Mouse (Mus musculus): Measurements from ENCODE around the gene Gm20683.

DNA sequence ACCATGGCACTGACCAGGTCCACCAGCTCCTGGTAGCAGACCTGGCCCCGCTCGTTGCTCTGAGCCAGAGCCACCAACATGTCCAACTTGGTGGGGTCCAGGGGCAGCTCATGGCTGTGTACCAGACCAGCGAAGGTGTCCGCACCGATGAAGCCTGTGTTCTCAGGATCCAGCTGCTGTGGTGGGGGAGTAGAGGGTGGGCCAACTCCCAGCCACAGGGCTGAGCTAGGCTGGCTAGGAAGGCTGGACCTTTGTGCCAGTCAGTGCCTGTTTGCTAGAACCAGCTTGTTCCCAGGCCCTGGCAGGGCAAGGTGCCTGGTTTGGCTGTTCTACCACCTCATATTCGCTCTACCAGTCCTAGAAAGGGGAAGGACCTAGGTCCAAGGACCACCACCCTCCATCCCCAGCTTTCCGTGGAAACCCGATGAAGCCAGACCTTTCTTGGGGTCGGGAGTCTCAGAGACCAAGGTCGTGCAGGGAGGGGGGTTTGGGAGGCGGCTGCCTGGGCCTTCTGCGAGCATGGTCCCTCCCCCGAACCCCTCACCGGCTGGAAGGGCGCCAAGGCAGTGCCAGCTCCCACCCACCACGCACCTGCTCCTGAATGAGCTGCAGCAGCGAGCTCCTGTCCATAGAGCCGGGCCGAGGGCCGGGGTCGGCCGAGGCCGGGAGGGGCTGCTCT lies 5.0 kb downstream of the Gm20683 start:
- no peak for TF ChIP-seq CTCF (IDR thresholded peaks at IDR 0.05; ENCODE audit: control insufficient read depth, insufficient read depth, low read length)
- TF ChIP-seq POLR2A (IDR thresholded peaks at IDR 0.05; ENCODE audit: borderline replicate concordance, control insufficient read depth, low read depth, low read length) = 0 out of 2 replicates have a peak, but pooled peaks have one; percentile 30
